Mouse (Mus musculus): ENCODE measurements around the gene Irx5. TPM values are rescaled to one million over a fixed set of nuclear protein-coding genes. Genes with fewer than 3 reads are reported as not detected.

The Irx5 gene
- polyA plus RNA-seq, 1 experiment from 2014 or later, result 43.3 TPM

- Histone ChIP-seq H3K27ac (no peak overlapping the region), H3K36me3 (no peaks in the 10 kb centered on the region), H3K9me3 (replicated peaks) (no peaks in the 10 kb centered on the region), H3K4me2 (replicated peaks) (no peak overlapping the region), H3K27me3 (no peaks in the 10 kb centered on the region), H3K4me3 (no peak overlapping the region), H3K4me1 (peaks cover 2% of the 10 kb centered on the region; the same call in 1 of the 2 replicates), H3K9ac (no peak overlapping the region)
- 53% methylated on average over 6 of the region's 6 CpGs for WGBS
- ATAC-seq (ENCODE audit: low FRiP score), result no peak
These were observed 56.2 kb downstream of the Irx5 start for GRCm38 (mm10) chr8:92413583-92413982.

GRCm38 (mm10) chr8:92420666-92421065 is 63.2 kb downstream of the Irx5 start:
- Histone ChIP-seq H3K27ac (no peak overlapping the region), H3K9me3 (replicated peaks) (no peaks in the 10 kb centered on the region), H3K36me3 (no peaks in the 10 kb centered on the region), H3K4me3 (no peak overlapping the region), H3K9ac (no peak overlapping the region), H3K4me1 (no peaks in the 10 kb centered on the region), H3K4me2 (replicated peaks) (no peak overlapping the region), H3K27me3 (no peaks in the 10 kb centered on the region)
- WGBS, result 74% methylated on average over 7 of the region's 7 CpGs
- ATAC-seq (ENCODE audit: low FRiP score), result no peak
